Mouse (Mus musculus) urinary bladder, postnatal 36 days (tissue): Measurements from ENCODE around the gene Gtf3c1.

Experiments used
- DNase-seq, 2 experiments: peaks; one replicate each; pipeline ENCODE4 v3.0.0; 2022; ENCODE audit warnings: low spot score in 2 of 2, mixed read lengths in 1 of 2

Gene Gtf3c1

GRCm38 (mm10) chr7:125707186-125707585 lies 394 bp downstream of the Gtf3c1 start:
- peak in 1 of 2 experiments; percentile 67 for DNase-seq

DNA sequence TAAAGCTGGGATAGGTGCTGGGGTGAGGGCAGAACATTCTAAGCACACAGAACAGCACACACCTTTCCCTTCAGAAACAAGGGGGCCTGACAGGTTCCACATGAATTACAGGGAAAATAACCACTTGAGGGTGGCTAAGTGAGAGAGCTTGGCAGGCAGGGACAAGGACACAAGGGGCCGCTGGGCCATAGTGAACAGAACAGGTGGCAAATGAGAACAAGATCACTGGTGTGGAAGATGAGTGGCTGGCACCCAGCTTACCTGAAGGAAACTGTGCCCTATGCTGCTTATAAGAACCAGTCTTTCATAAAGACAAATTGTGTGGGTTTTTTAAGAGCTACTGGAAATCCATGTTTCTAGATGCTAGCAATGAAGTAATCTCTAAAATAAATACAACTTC lies 4.8 kb downstream of the Gtf3c1 start:
- no peak for DNase-seq

GRCm38 (mm10) chr7:125694056-125694455 lies 13.5 kb downstream of the Gtf3c1 start:
- no peak for DNase-seq

GRCm38 (mm10) chr7:125690516-125690915 lies 17.1 kb downstream of the Gtf3c1 start:
- DNase-seq = no peak

DNA sequence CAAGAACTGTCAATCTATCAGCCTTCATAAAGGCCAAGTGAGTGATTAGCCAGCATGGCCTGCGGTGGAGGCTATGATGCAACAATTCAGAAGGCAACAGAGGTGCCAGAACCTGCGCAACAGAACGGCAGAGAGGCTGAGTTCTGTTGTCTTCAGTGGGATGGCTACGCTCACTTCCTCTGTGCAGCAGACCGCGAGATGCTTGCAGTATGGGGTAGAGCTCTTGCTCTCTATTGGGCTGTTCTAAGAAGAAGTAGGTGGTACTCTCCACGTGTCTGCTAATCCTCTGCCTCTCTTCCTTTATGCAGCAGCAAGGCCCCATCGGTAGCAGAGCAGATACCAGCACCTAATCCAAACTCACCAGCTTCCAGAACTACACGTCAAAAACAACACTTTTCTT lies 27.6 kb downstream of the Gtf3c1 start:
- no peak for DNase-seq

- no peak for DNase-seq
Measured at GRCm38 (mm10) chr7:125678756-125679155, 28.8 kb downstream of the Gtf3c1 start.

- DNase-seq = no peak
Measured at GRCm38 (mm10) chr7:125674916-125675315, 32.7 kb downstream of the Gtf3c1 start.

- DNase-seq = no peak
Measured at GRCm38 (mm10) chr7:125671396-125671795, 36.2 kb downstream of the Gtf3c1 start.

- DNase-seq = no peak
Measured at GRCm38 (mm10) chr7:125670865-125671264, 36.7 kb downstream of the Gtf3c1 start.

DNA sequence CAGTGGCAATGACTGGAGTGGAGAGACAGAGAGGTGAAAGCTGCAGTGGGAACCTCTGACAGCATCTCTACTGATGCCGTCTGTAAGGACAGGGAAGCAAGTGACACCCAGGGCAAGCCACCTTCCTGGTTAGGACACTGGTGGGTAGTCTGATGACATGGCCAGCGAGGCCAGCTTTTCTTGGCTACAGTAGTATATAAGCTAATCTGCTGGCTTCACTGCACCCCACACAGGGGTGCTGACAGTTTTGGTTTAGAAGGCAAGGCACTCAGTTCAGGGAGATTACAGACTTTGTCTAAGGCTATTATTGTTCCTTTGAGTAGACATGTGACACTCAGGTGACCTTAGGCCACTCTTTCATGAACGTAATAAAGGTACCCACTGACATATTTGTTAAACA lies 43.9 kb downstream of the Gtf3c1 start:
- DNase-seq = no peak

GRCm38 (mm10) chr7:125657511-125657910 lies 50.1 kb downstream of the Gtf3c1 start:
- DNase-seq = no peak

DNA sequence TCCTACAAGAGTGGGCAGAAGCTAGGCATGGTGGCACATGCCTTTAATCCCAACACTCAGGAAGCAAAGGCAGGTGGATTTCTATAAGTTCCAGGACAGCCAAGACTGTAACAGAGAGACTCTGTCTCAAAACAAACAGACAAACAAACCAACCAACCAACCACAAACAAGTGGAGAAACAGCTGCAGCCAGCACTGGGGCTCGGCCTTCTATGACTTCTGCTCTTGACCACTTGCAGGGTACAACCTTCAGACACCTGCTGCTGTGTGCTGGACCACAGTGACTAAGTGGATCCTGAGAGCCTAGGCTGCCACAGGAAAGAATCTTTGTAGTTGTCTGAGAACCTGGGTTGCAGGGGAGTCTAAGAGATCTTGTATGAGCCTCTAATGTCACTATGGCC lies 58.6 kb downstream of the Gtf3c1 start:
- DNase-seq = no peak

GRCm38 (mm10) chr7:125645413-125645812 lies 62.2 kb downstream of the Gtf3c1 start:
- no peak for DNase-seq

DNA sequence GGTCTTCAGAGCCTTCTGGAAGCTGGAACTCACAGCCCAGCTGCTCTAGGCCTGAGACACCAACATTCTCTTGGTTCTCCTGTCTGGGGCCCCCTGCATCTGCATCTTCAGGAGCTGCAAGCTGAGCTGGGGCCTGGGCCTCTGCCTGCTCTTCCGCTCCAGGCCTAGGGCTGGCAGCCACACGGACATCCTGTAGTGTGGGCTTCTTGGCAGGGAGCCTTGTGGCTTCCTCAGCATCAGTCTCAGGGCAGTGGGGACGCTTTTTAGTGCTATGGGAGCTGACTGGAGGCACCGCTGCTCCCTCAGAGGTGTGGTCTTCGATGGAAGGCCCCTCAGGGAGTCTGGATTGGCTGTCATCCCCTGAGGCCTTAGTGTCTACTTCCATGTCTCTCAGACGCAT lies 63.7 kb downstream of the Gtf3c1 start:
- DNase-seq = no peak

DNA sequence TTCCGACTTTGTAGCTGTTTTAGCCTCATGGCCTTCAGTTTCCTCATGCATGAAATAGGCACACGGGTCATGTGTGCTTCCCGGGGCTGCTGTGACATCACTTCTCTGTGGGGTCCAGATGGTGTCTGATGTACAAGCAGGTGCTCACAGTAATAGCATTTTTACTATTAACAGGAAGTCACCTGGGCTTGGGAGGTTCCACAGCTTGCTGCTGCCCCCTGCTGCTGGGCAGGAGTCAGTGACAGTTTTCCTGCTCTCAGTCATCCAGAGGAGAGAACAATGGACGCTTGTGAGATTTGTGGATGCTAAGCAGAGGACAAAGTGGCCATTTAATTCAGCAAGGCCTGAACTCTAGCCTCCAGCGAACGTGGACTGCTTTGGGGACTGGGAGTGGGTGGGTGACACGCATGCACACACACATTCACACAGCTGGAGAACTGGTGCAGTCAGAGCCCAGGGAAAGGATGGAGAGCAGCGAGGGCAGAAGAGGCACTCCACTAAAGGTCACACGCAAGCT lies 68.7 kb downstream of the Gtf3c1 start:
- peak; percentile 26 to 52 for DNase-seq

DNA sequence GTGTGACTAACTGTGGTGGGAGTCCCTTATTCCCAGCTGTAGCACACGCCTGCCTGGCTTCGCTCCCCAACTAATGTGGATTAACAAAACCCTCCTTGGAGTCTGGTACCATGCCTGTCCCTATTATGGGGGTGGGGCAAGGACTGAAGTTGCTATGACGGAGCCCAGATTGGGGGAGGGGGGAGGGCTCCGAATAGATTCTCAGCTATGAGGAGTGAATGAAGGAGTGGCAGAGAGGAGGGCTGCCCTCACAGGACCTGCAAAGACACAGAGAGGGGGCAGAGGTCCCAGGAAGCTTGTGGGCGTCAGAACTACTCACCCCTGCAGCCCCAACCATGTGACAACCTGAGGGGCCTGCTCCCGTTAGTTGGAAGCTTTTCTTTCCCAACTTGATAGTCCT lies 69.2 kb downstream of the Gtf3c1 start:
- no peak for DNase-seq

- DNase-seq = no peak
Measured at GRCm38 (mm10) chr7:125637220-125638140, 70.1 kb downstream of the Gtf3c1 start.

- no peak for DNase-seq
Measured at GRCm38 (mm10) chr7:125630989-125631388, 76.6 kb downstream of the Gtf3c1 start.

DNA sequence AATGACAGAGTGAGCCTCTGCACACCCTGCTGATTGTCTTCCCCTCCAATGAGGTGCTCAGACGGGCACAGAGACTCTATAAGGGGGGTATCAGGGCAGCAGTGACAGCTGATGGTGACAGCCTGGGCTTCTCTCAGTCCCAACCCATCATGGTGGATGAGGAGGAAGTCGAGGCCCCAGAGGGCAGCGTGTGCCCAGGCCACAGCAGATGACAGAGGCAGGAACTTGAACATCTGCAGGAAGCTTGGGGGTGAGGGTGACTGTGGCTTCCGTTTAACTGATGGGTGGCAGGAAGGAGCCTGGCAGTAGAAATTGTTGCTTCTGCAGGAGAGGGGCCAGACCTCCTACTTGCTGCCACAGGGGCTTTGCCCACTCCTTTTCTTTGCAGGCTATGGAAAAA lies 77.3 kb downstream of the Gtf3c1 start:
- DNase-seq = no peak

DNA sequence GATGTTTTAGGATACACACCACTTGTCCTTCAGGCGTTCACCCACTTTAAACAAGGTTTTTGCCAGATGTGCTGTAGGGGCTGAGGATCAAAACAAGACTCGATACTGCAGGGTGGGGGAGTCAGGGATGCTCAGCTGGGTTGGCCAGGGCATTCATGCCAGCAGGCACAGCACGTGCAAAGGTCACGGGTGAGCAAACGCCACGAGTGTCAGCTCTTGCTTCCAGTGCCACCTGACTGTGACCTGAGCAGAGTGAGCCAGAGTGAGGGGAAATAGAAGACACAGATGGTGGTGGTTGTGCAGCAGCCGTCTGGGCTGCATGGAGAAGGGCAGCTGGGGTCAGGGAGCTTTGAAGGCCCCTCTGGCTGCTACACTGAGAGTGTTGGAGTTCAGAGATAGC lies 81.8 kb downstream of the Gtf3c1 start:
- no peak for DNase-seq

DNA sequence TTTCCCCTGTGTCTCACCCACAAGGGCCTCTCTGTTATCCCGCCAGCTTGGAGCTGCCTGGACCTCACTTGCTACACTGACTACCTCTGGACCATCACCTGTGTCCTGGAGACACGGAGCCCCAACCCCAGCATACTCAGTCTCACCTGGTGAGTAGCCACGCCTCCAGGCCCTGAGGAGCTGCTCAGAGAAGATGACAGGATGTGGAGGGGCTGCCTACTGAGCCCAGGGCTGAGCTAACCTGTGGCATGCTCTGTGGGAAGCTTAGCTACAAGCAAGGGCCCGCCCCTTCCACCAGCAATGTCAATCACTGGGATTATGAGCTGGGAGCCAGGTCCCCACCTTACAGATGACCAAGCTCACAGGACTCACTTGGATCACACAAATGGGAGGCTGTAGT lies 82.4 kb downstream of the Gtf3c1 start:
- no peak for DNase-seq

DNA sequence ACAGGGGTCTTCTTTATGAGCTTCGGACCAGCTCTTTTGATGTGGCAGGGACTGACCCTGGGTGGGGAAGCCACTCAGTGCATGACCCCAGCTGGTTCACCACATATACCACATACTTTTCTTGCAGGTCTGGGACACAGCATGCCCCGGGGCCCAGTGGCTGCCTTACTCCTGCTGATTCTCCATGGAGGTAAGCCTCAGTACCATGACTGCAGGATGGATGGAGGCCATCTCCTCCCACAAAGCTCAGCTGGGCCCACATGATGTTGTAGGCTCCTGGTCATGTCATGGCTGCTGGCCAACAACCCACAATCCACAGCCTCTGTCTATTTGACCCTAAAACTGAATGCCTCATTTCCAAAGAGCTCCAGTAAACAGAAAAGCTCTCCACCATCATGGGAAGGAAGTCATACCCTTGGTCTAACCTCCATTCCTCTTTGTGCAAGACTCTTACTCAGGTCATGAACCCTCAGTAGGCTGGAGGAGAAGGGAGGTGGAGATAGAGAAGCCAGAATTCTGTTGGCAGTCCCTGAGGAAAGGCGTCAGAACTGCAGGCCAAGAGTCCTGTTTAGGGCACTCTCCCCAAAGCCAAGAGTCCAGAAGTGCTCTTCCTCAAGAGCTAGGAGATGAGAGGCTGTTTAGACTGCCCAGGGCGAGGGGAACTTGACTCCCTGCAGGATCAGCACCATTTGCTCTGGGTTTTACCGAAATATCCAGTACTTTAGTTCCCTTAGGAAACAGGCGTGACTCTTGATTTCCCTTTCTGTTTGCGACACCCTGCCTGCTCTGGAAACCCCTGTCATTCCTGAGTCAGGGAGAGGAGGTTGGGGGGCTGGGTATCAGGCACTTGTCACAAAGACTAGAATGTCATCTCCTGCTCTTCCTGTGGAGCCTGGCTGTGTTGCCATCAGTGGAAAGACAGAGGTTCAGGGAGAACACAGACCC lies 84.6 kb downstream of the Gtf3c1 start:
- DNase-seq = no peak
